Mouse (Mus musculus) neural tube, embryonic 14.5 days (tissue): Measurements from ENCODE around the gene 1300017J02Rik. TPM values are rescaled to one million over a fixed set of nuclear protein-coding genes. Genes with fewer than 3 reads are reported as not detected.

Source experiments
- ATAC-seq: fragments of 200-750 bp; cut with Nextera tagmentation; 2 replicates; pipeline ENCODE4 v1.8.0; 2017; ENCODE audit warnings: low read depth, mild to moderate bottlenecking, moderate TSS enrichment, moderate library complexity
- H3K27ac ChIP-seq: fragments of 300-500 bp; sonication (generic); 2 replicates; pipeline ENCODE4 v1.5.1; 2014; ENCODE audit warnings: low read depth, mild to moderate bottlenecking, control low read depth, low read length, moderate library complexity, mixed read lengths
- H3K27me3 ChIP-seq: fragments of 300-500 bp; sonication (generic); 2 replicates; pipeline ENCODE4 v1.6.1; 2014; ENCODE audit warnings: low read length; ENCODE audit not compliant: control insufficient read depth, insufficient read depth
- H3K36me3 ChIP-seq: fragments of 300-500 bp; sonication (generic); 2 replicates; pipeline ENCODE4 v1.6.1; 2014; ENCODE audit warnings: low read length, mixed read lengths; ENCODE audit not compliant: control insufficient read depth, insufficient read depth
- H3K4me1 ChIP-seq: fragments of 300-500 bp; sonication (generic); 2 replicates; pipeline ENCODE4 v1.6.1; 2014; ENCODE audit warnings: low read length; ENCODE audit not compliant: control insufficient read depth, insufficient read depth
- H3K4me2 ChIP-seq: fragments of 300-500 bp; sonication (generic); 2 replicates; pipeline ENCODE4 v1.6.1; 2014; ENCODE audit warnings: mild to moderate bottlenecking, low read depth, low read length, control low read depth
- H3K4me3 ChIP-seq: fragments of 300-500 bp; sonication (generic); 2 replicates; pipeline ENCODE4 v1.5.1; 2014; ENCODE audit warnings: low read depth, low read length, control low read depth, mixed read lengths
- H3K9ac ChIP-seq: fragments of 300-500 bp; sonication (generic); replicated peaks from 2 replicates; pipeline ENCODE4 v1.6.1; 2014; ENCODE audit warnings: low read depth, mild to moderate bottlenecking, control low read depth, low read length, mixed read lengths
- H3K9me3 ChIP-seq: fragments of 300-500 bp; sonication (generic); 2 replicates; pipeline ENCODE4 v1.6.1; 2016; ENCODE audit warnings: low read length; ENCODE audit not compliant: control insufficient read depth
- WGBS: fragments of 180-500 bp; shearing (Covaris S2); extraction: QIAGEN DNeasy Blood & Tissue Kit; methylation state at CpG from one replicate; pipeline ENCODE4 v1.1.7; 2014; 5-methylcytosine and 5-hydroxymethylcytosine counted together
- polyA plus RNA-seq: library from polyadenylated mRNA; unstranded; fragments of >200 nt; fragmentation: Nextera tagmentation; extraction: Ambion mirVana; gene quantifications from 2 replicates; pipeline ENCODE4 v1.2.1, GENCODE M21; 2014

Gene 1300017J02Rik
- polyA plus RNA-seq, 1 experiment from 2014 or later, result 0.68 TPM

DNA sequence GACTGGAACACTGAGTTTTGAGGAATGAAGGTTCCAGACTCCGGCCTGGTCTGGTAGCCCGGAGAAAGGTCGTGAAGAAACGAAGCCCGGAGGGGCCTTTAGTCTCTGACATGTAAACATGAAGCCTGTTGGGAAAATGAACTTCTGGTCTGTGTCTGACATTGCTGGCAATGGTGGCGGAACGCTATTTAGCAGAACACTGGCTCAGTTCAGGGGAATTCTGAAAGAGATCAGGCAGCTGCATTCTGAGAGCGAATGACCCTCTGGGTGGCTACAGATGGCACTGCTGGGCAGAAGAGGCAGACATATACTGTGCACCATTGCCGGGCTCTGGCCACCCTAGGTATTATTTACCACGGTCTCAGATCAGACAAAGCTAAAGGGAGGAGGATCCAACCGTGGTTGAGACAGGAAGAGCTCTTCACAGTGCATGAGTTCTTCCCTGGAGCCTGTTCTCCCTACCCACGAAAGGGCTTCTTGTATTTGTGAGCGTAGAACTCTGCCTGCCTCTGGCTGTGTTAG is 17.9 kb downstream of the 1300017J02Rik start:
- no peaks in the 10 kb centered on the region for H3K4me1 ChIP-seq
- H3K27me3 ChIP-seq, result no peaks in the 10 kb centered on the region
- H3K4me3 ChIP-seq, result no peak overlapping the region
- no peaks in the 10 kb centered on the region for H3K9me3 ChIP-seq
- H3K27ac ChIP-seq, result no peak overlapping the region
- no peak for ATAC-seq
- H3K9ac ChIP-seq, result no peak overlapping the region
- 66% methylated on average over 13 of the region's 13 CpGs for WGBS
- H3K4me2 ChIP-seq, result no peak overlapping the region
- no peaks in the 10 kb centered on the region for H3K36me3 ChIP-seq

DNA sequence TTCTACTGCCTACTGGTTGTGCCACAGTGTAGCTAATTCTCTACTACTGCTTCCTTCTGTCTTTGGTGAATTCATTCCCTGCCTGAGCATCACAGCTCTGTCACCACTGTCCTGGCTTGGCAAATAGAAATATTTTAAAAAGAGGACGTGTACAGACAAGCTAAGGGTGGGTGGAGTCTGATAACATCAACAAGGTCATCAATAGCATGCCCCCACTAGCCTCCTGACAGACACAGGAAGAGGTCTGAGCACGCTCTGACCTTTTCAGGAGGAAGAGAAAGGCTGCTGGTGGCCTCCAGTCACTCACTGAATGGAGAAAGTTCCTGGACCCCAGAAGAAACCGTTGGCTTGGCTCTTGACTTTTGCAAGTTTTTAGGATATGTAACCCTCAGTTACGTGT is 18.5 kb downstream of the 1300017J02Rik start:
- H3K9me3 ChIP-seq, result no peaks in the 10 kb centered on the region
- no peaks in the 10 kb centered on the region for H3K27me3 ChIP-seq
- 70% methylated on average over 4 of the region's 4 CpGs for WGBS
- no peaks in the 10 kb centered on the region for H3K4me1 ChIP-seq
- no peaks in the 10 kb centered on the region for H3K36me3 ChIP-seq
- no peak overlapping the region for H3K4me2 ChIP-seq
- H3K4me3 ChIP-seq, result no peak overlapping the region
- ATAC-seq, result no peak
- no peak overlapping the region for H3K9ac ChIP-seq
- no peak overlapping the region for H3K27ac ChIP-seq

DNA sequence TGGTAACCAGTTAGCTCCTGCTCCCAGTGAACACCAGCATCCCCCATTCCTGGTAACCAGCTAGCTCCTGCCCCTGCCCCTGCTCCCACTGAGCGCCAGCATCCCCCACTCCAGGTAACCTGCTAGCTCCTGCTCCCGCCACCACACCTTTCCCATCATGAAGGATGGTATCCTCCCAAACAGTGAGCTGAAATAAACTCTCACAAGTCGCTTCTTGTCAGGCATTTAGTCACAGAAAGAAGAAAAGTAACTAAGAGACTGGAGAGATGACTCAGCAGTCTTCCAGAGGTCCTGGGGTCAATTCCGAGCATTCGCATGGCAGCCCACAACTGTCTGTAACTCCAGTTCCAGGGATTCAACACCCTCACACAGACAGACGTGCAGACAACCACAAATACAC is 28.0 kb downstream of the 1300017J02Rik start:
- no peaks in the 10 kb centered on the region for H3K36me3 ChIP-seq
- no peak for ATAC-seq
- WGBS, result 90% methylated on average over 6 of the region's 6 CpGs

DNA sequence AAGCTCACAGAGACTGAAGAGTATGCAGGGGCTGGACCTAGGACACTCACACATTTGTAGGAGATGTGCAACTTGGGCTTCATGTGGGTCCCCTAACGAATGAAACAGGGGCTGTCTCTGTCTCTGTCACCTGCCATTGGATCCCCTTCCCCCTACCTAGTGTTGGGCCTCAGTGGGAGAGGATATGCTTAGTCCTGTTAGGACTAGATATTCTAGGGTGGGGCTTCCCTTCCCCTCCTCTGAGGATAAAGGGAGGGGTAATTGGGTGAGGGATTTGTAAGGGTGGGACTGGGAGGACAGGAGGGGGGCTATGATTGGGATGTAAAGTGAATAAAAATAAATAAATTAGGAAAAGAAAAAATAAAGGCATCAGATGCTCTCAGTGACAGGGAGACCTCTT is 29.2 kb downstream of the 1300017J02Rik start:
- WGBS, result 81% methylated on average over 1 of the region's 1 CpGs
- Histone ChIP-seq H3K27ac (no peak overlapping the region), H3K4me1 (no peaks in the 10 kb centered on the region), H3K4me2 (no peak overlapping the region), H3K27me3 (no peaks in the 10 kb centered on the region), H3K9ac (no peak overlapping the region), H3K36me3 (no peaks in the 10 kb centered on the region), H3K4me3 (no peak overlapping the region), H3K9me3 (no peaks in the 10 kb centered on the region)
- no peak for ATAC-seq

More for the DNA sequence above, 28.0 kb downstream of the 1300017J02Rik start:
- H3K27me3 ChIP-seq, result no peaks in the 10 kb centered on the region
- H3K4me1 ChIP-seq, result no peaks in the 10 kb centered on the region
- no peak overlapping the region for H3K27ac ChIP-seq
- H3K4me2 ChIP-seq, result no peak overlapping the region
- H3K4me3 ChIP-seq, result no peak overlapping the region
- no peak overlapping the region for H3K9ac ChIP-seq
- no peaks in the 10 kb centered on the region for H3K9me3 ChIP-seq

GRCm38 (mm10) chr9:103274819-103275218 is 30.1 kb downstream of the 1300017J02Rik start:
- WGBS, result 93% methylated on average over 8 of the region's 8 CpGs

GRCm38 (mm10) chr9:103271104-103271503 is 33.8 kb downstream of the 1300017J02Rik start:
- Histone ChIP-seq H3K4me1 (no peaks in the 10 kb centered on the region), H3K27me3 (no peaks in the 10 kb centered on the region), H3K9me3 (no peaks in the 10 kb centered on the region), H3K27ac (no peak overlapping the region), H3K9ac (no peak overlapping the region), H3K36me3 (no peaks in the 10 kb centered on the region), H3K4me3 (no peak overlapping the region), H3K4me2 (no peak overlapping the region)
- ATAC-seq, result peak; percentile 80; the same call in 1 of the 2 replicates
- 19% methylated on average over 4 of the region's 4 CpGs for WGBS

More at GRCm38 (mm10) chr9:103274819-103275218, 30.1 kb downstream of the 1300017J02Rik start:
- no peaks in the 10 kb centered on the region for H3K4me1 ChIP-seq
- no peaks in the 10 kb centered on the region for H3K27me3 ChIP-seq
- H3K4me2 ChIP-seq, result no peak overlapping the region
- no peak overlapping the region for H3K9ac ChIP-seq
- H3K36me3 ChIP-seq, result no peaks in the 10 kb centered on the region
- ATAC-seq, result no peak
- H3K27ac ChIP-seq, result no peak overlapping the region
- no peaks in the 10 kb centered on the region for H3K9me3 ChIP-seq
- H3K4me3 ChIP-seq, result no peak overlapping the region

DNA sequence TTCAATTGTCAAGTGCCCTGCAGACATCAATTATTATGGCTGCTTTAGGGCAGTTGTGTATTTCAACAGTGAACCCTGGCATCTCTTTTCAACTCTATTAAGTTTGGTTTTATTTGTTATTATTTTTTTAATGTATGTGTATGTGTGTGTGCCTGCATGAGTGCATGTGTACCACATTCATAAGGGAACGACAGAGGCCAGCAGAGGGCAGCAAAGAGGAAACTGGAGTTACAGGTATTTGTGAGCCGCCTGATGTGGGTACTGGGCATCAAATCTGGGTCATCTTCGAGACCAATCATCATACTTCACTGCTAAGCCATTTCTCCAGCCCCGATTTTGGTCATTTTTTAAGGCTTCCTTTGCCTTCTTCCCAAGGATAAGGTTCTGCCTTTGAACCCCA is 39.1 kb downstream of the 1300017J02Rik start:
- 91% methylated on average over 4 of the region's 4 CpGs for WGBS
- Histone ChIP-seq H3K4me2 (no peak overlapping the region), H3K27ac (no peak overlapping the region), H3K36me3 (no peaks in the 10 kb centered on the region), H3K4me1 (no peaks in the 10 kb centered on the region), H3K27me3 (no peaks in the 10 kb centered on the region), H3K9ac (no peak overlapping the region), H3K9me3 (no peaks in the 10 kb centered on the region), H3K4me3 (no peak overlapping the region)
- ATAC-seq, result no peak

DNA sequence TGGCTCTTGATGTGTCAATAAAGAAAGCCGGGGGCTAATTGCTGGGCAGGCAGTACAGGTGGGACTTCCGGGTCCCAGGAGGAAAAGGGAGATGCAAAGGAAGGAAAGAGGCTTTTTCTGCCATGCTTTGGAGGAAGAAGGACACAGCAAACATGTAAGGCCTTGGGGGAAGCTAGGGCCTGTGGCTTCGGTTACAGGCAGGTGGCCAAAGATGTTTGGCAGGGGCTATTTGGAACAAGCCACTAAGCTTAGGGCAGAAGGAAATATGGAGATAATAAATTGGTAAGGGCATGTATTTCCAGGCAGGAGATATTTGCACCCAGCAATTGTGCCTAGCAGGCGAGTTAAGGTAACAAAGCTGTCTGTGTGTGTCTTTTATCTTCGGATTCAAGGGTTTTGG is 52.0 kb downstream of the 1300017J02Rik start:
- Histone ChIP-seq H3K9me3 (no peaks in the 10 kb centered on the region), H3K9ac (no peak overlapping the region), H3K4me2 (no peak overlapping the region), H3K27ac (no peak overlapping the region), H3K4me1 (no peaks in the 10 kb centered on the region), H3K4me3 (no peak overlapping the region), H3K27me3 (no peaks in the 10 kb centered on the region), H3K36me3 (no peaks in the 10 kb centered on the region)
- WGBS, result 79% methylated on average over 5 of the region's 5 CpGs
- no peak for ATAC-seq

DNA sequence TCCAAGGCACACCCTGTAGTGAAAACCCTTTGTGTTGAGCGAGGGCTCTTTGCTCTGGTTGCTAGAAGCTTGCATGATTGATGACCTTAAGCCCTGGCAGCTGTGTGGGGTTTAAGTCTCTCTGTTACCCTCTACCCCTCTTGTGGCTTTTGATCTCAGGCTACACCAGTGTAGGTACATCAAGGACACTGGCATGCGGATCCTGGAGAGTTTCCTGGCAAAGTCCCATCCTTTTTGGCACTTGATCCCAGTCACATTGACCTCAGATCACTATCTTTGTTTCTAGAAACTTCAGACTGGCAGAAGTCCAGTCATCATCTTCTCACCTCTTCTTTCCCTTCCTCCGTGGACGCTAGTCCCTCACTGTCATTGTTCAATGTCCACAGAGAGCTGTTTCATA is 56.3 kb downstream of the 1300017J02Rik start:
- no peak overlapping the region for H3K4me3 ChIP-seq
- no peak overlapping the region for H3K4me2 ChIP-seq
- H3K9me3 ChIP-seq, result no peaks in the 10 kb centered on the region
- no peak for ATAC-seq
- no peaks in the 10 kb centered on the region for H3K4me1 ChIP-seq
- no peaks in the 10 kb centered on the region for H3K27me3 ChIP-seq
- H3K36me3 ChIP-seq, result no peaks in the 10 kb centered on the region
- WGBS, result 59% methylated on average over 4 of the region's 4 CpGs
- no peak overlapping the region for H3K9ac ChIP-seq
- H3K27ac ChIP-seq, result no peak overlapping the region
